Mouse (Mus musculus): ENCODE measurements at regions not wholly inside any gene's neighbourhood (a gene's known extent, or its start where the extent isn't known, plus 50 kb on each side); places are given as distances from the start of the nearest gene placed in this dataset.

- Histone ChIP-seq H3K4me2 (ENCODE audit: low read depth, low read length) (peak overlapping the region; percentile 13; the same call in 1 of the 2 replicates), H3K9me3 (replicated peaks; ENCODE audit: control insufficient read depth, low read length) (no peaks in the 10 kb centered on the region), H3K36me3 (ENCODE audit: control insufficient read depth, insufficient read depth) (no peaks in the 10 kb centered on the region), H3K4me1 (ENCODE audit: control insufficient read depth, insufficient read depth, low read length) (peaks cover 38% of the 10 kb centered on the region), H3K27me3 (ENCODE audit: control insufficient read depth, insufficient read depth, low read length) (no peaks in the 10 kb centered on the region), H3K27ac (ENCODE audit: low read length) (peak overlapping the region; percentile 92), H3K9ac (ENCODE audit: low read length) (no peak overlapping the region), H3K4me3 (ENCODE audit: low read length) (no peak overlapping the region)
- 0 out of 2 replicates have a peak, but pooled peaks have one; percentile 11 for ATAC-seq (replicated peaks; ENCODE audit: extremely low read depth, insufficient read depth, low FRiP score)
- 22% methylated on average over 2 of the region's 2 CpGs for WGBS
Measured at GRCm38 (mm10) chr8:128218886-128219285, 139.5 kb upstream of the Nrp1 start.

GRCm38 (mm10) chr8:128219539-128219938 lies 138.9 kb upstream of the Nrp1 start:
- Histone ChIP-seq H3K4me2 (ENCODE audit: low read depth, low read length) (peak overlapping the region; percentile 13; the same call in 1 of the 2 replicates), H3K27ac (ENCODE audit: low read length) (peak overlapping the region; percentile 92), H3K4me3 (ENCODE audit: low read length) (no peak overlapping the region), H3K9ac (ENCODE audit: low read length) (0 out of 2 replicates have a peak overlapping the region, but pooled peaks have one; percentile 52), H3K9me3 (replicated peaks; ENCODE audit: control insufficient read depth, low read length) (no peaks in the 10 kb centered on the region), H3K27me3 (ENCODE audit: control insufficient read depth, insufficient read depth, low read length) (no peaks in the 10 kb centered on the region), H3K36me3 (ENCODE audit: control insufficient read depth, insufficient read depth) (no peaks in the 10 kb centered on the region), H3K4me1 (ENCODE audit: control insufficient read depth, insufficient read depth, low read length) (peaks cover 32% of the 10 kb centered on the region)
- ATAC-seq (replicated peaks; ENCODE audit: extremely low read depth, insufficient read depth, low FRiP score): peak; percentile 96

GRCm38 (mm10) chr8:128223092-128223491 lies 135.3 kb upstream of the Nrp1 start:
- Histone ChIP-seq H3K9ac (ENCODE audit: low read length) (no peak overlapping the region), H3K4me1 (ENCODE audit: control insufficient read depth, insufficient read depth, low read length) (peaks cover 29% of the 10 kb centered on the region), H3K27me3 (ENCODE audit: control insufficient read depth, insufficient read depth, low read length) (no peaks in the 10 kb centered on the region), H3K4me2 (ENCODE audit: low read depth, low read length) (no peak overlapping the region), H3K36me3 (ENCODE audit: control insufficient read depth, insufficient read depth) (no peaks in the 10 kb centered on the region), H3K9me3 (replicated peaks; ENCODE audit: control insufficient read depth, low read length) (no peaks in the 10 kb centered on the region), H3K27ac (ENCODE audit: low read length) (peak overlapping the region; percentile 75), H3K4me3 (ENCODE audit: low read length) (no peak overlapping the region)
- ATAC-seq (replicated peaks; ENCODE audit: extremely low read depth, insufficient read depth, low FRiP score): no peak
- WGBS: 65% methylated on average over 1 of the region's 1 CpGs

- peaks cover 29% of the 10 kb centered on the region for H3K4me1 ChIP-seq (ENCODE audit: control insufficient read depth, insufficient read depth, low read length)
- ATAC-seq (replicated peaks; ENCODE audit: extremely low read depth, insufficient read depth, low FRiP score): peak; percentile 59
Measured at GRCm38 (mm10) chr8:128223522-128223921, 134.9 kb upstream of the Nrp1 start.

GRCm38 (mm10) chr8:128225123-128225522 lies 133.3 kb upstream of the Nrp1 start:
- H3K9ac ChIP-seq (ENCODE audit: low read length): no peak overlapping the region
- H3K9me3 ChIP-seq (replicated peaks; ENCODE audit: control insufficient read depth, low read length): no peaks in the 10 kb centered on the region
- WGBS: 92% methylated on average over 2 of the region's 2 CpGs
- H3K4me2 ChIP-seq (ENCODE audit: low read depth, low read length): no peak overlapping the region
- H3K4me1 ChIP-seq (ENCODE audit: control insufficient read depth, insufficient read depth, low read length): peaks cover 15% of the 10 kb centered on the region
- H3K36me3 ChIP-seq (ENCODE audit: control insufficient read depth, insufficient read depth): no peaks in the 10 kb centered on the region
- H3K4me3 ChIP-seq (ENCODE audit: low read length): no peak overlapping the region
- no peak for ATAC-seq (replicated peaks; ENCODE audit: extremely low read depth, insufficient read depth, low FRiP score)
- H3K27ac ChIP-seq (ENCODE audit: low read length): no peak overlapping the region
- no peaks in the 10 kb centered on the region for H3K27me3 ChIP-seq (ENCODE audit: control insufficient read depth, insufficient read depth, low read length)

More at GRCm38 (mm10) chr8:128223522-128223921, 134.9 kb upstream of the Nrp1 start:
- Histone ChIP-seq H3K27ac (ENCODE audit: low read length) (peak overlapping the region; percentile 75), H3K4me3 (ENCODE audit: low read length) (no peak overlapping the region), H3K9me3 (replicated peaks; ENCODE audit: control insufficient read depth, low read length) (no peaks in the 10 kb centered on the region), H3K27me3 (ENCODE audit: control insufficient read depth, insufficient read depth, low read length) (no peaks in the 10 kb centered on the region), H3K36me3 (ENCODE audit: control insufficient read depth, insufficient read depth) (no peaks in the 10 kb centered on the region), H3K4me2 (ENCODE audit: low read depth, low read length) (no peak overlapping the region), H3K9ac (ENCODE audit: low read length) (no peak overlapping the region)

- H3K9me3 ChIP-seq (replicated peaks; ENCODE audit: control insufficient read depth, low read length): no peaks in the 10 kb centered on the region
- H3K27ac ChIP-seq (ENCODE audit: low read length): no peak overlapping the region
- no peak overlapping the region for H3K4me3 ChIP-seq (ENCODE audit: low read length)
- 81% methylated on average over 11 of the region's 11 CpGs for WGBS
- no peaks in the 10 kb centered on the region for H3K36me3 ChIP-seq (ENCODE audit: control insufficient read depth, insufficient read depth)
- H3K27me3 ChIP-seq (ENCODE audit: control insufficient read depth, insufficient read depth, low read length): no peaks in the 10 kb centered on the region
- H3K4me2 ChIP-seq (ENCODE audit: low read depth, low read length): no peak overlapping the region
- peaks cover 4% of the 10 kb centered on the region; the same call in 1 of the 2 replicates for H3K4me1 ChIP-seq (ENCODE audit: control insufficient read depth, insufficient read depth, low read length)
- ATAC-seq (replicated peaks; ENCODE audit: extremely low read depth, insufficient read depth, low FRiP score): no peak
- no peak overlapping the region for H3K9ac ChIP-seq (ENCODE audit: low read length)
Measured at GRCm38 (mm10) chr8:128235071-128235470, 123.3 kb upstream of the Nrp1 start.

- Histone ChIP-seq H3K36me3 (ENCODE audit: control insufficient read depth, insufficient read depth) (no peaks in the 10 kb centered on the region), H3K9ac (ENCODE audit: low read length) (no peak overlapping the region), H3K4me2 (ENCODE audit: low read depth, low read length) (no peak overlapping the region), H3K9me3 (replicated peaks; ENCODE audit: control insufficient read depth, low read length) (no peaks in the 10 kb centered on the region), H3K4me1 (ENCODE audit: control insufficient read depth, insufficient read depth, low read length) (peaks cover 4% of the 10 kb centered on the region; the same call in 1 of the 2 replicates), H3K4me3 (ENCODE audit: low read length) (no peak overlapping the region), H3K27me3 (ENCODE audit: control insufficient read depth, insufficient read depth, low read length) (no peaks in the 10 kb centered on the region), H3K27ac (ENCODE audit: low read length) (no peak overlapping the region)
- ATAC-seq (replicated peaks; ENCODE audit: extremely low read depth, insufficient read depth, low FRiP score): no peak
- whole genome bisulfite sequencing: 68% methylated on average over 5 of the region's 5 CpGs
Measured at GRCm38 (mm10) chr8:128235527-128235926, 122.9 kb upstream of the Nrp1 start.

GRCm38 (mm10) chr8:128236097-128236496 lies 122.3 kb upstream of the Nrp1 start:
- Histone ChIP-seq H3K9me3 (replicated peaks; ENCODE audit: control insufficient read depth, low read length) (no peaks in the 10 kb centered on the region), H3K27me3 (ENCODE audit: control insufficient read depth, insufficient read depth, low read length) (no peaks in the 10 kb centered on the region), H3K9ac (ENCODE audit: low read length) (no peak overlapping the region), H3K36me3 (ENCODE audit: control insufficient read depth, insufficient read depth) (no peaks in the 10 kb centered on the region), H3K4me2 (ENCODE audit: low read depth, low read length) (no peak overlapping the region), H3K4me3 (ENCODE audit: low read length) (no peak overlapping the region), H3K4me1 (ENCODE audit: control insufficient read depth, insufficient read depth, low read length) (peaks cover 4% of the 10 kb centered on the region; the same call in 1 of the 2 replicates), H3K27ac (ENCODE audit: low read length) (no peak overlapping the region)
- no peak for ATAC-seq (replicated peaks; ENCODE audit: extremely low read depth, insufficient read depth, low FRiP score)
- 92% methylated on average over 2 of the region's 2 CpGs for WGBS

- WGBS: 93% methylated on average over 2 of the region's 2 CpGs
Measured at GRCm38 (mm10) chr8:128238948-128239347, 119.5 kb upstream of the Nrp1 start.

More at GRCm38 (mm10) chr8:128238948-128239347, 119.5 kb upstream of the Nrp1 start:
- Histone ChIP-seq H3K36me3 (ENCODE audit: control insufficient read depth, insufficient read depth) (no peaks in the 10 kb centered on the region), H3K9ac (ENCODE audit: low read length) (no peak overlapping the region), H3K27ac (ENCODE audit: low read length) (no peak overlapping the region), H3K9me3 (replicated peaks; ENCODE audit: control insufficient read depth, low read length) (no peaks in the 10 kb centered on the region), H3K4me2 (ENCODE audit: low read depth, low read length) (no peak overlapping the region), H3K4me1 (ENCODE audit: control insufficient read depth, insufficient read depth, low read length) (peaks cover 4% of the 10 kb centered on the region; the same call in 1 of the 2 replicates), H3K4me3 (ENCODE audit: low read length) (no peak overlapping the region), H3K27me3 (ENCODE audit: control insufficient read depth, insufficient read depth, low read length) (no peaks in the 10 kb centered on the region)
- no peak for ATAC-seq (replicated peaks; ENCODE audit: extremely low read depth, insufficient read depth, low FRiP score)

All from heart, embryonic 16.5 days (tissue).